Mouse (Mus musculus) ES-E14 (cell line): ENCODE data around the gene Rb1.

Experiments
- CHD2 ChIP-seq: IDR thresholded peaks from 2 replicates; pipeline ENCODE4 v1.6.1; 2014; ENCODE audit warnings: mild to moderate bottlenecking, low read depth, low read length, inconsistent platforms
- MAFK ChIP-seq: IDR thresholded peaks from 2 replicates; pipeline ENCODE4 v1.6.1; 2014; ENCODE audit warnings: mild to moderate bottlenecking, low read depth, low read length, inconsistent platforms; ENCODE audit not compliant: insufficient read depth
- ZC3H11A ChIP-seq: IDR thresholded peaks from 2 replicates; pipeline ENCODE4 v1.6.1; 2012; ENCODE audit warnings: low read depth, mild to moderate bottlenecking, inconsistent platforms, low read length, borderline replicate concordance

DNA sequence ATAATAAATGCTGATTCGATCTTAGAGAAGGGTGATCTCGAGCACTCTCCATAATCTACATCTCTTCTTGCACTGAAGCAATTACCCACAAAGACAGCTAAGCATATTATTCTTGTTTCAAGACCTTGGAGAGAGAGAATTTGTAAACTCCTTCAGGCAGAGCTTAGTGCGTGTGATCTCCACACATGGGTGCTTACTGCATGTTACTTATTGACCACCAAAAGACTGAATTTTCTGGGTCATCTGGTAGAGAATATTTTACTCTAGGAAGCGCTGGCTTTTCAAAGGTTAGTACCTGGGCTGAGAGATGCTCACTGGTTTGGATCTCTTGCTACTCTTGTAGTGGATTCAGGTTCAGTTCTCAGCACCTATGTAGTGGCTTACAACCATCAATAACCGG lies 25.5 kb upstream of the Rb1 start:
- TF ChIP-seq CHD2 = no peak
- no peak for TF ChIP-seq ZC3H11A
- no peak for TF ChIP-seq MAFK
